Mouse (Mus musculus): ENCODE measurements at regions not wholly inside any gene's neighbourhood (a gene's known extent, or its start where the extent isn't known, plus 50 kb on each side); places are given as distances from the start of the nearest gene placed in this dataset.

GRCm38 (mm10) chr1:57612931-57613804 lies 160.8 kb upstream of the Spats2l start:
- ChIA-PET POLR2A (interaction anchor here in 3 of 4 experiments (0.6 to 2.3 kb wide), 10 partner anchors 16 to 1345 kb away, joined by 3 to 15 read pairs (median 4); partner anchors contain the start of gene Spats2l (in 1 of the 3)), CTCF (no interaction called here)

GRCm38 (mm10) chr1:57615155-57615554 lies 158.8 kb upstream of the Spats2l start:
- ChIA-PET CTCF (no interaction called here), POLR2A (interaction anchor here in 3 of 4 experiments (0.6 to 1.2 kb wide), 5 partner anchors 7 to 84 kb away, joined by 3 to 4 read pairs (median 3); no protein-coding TSS in a partner anchor)

- ChIA-PET CTCF (no interaction called here), POLR2A (interaction anchor here in 1 of 4 experiments (0.9 kb wide), 1 partner anchor 888 kb away, joined by 3 read pairs; the partner anchor contains the start of gene Orc2)
These were observed 156.6 kb upstream of the Spats2l start for GRCm38 (mm10) chr1:57617316-57617715.

- POLR2A ChIA-PET: interaction anchor here in 1 of 4 experiments (1.0 kb wide), 1 partner anchor 59 kb away, joined by 3 read pairs; no protein-coding TSS in a partner anchor
- CTCF ChIA-PET: no interaction called here
These were observed 151.4 kb upstream of the Spats2l start for GRCm38 (mm10) chr1:57622561-57622960.

- ChIA-PET POLR2A (no interaction called here), CTCF (no interaction called here)
These were observed 140.0 kb upstream of the Spats2l start for GRCm38 (mm10) chr1:57633986-57634385.

- ChIA-PET CTCF (no interaction called here), POLR2A (interaction anchor here in 1 of 4 experiments (0.5 kb wide), 1 partner anchor 29 kb away, joined by 4 read pairs; no protein-coding TSS in a partner anchor)
These were observed 131.8 kb upstream of the Spats2l start for GRCm38 (mm10) chr1:57642131-57642530.

- ChIA-PET POLR2A (interaction anchor here in 1 of 4 experiments (0.6 kb wide), 1 partner anchor 563 kb away, joined by 5 read pairs; no protein-coding TSS in a partner anchor), CTCF (no interaction called here)
These were observed 130.4 kb upstream of the Spats2l start for GRCm38 (mm10) chr1:57643466-57644097.

GRCm38 (mm10) chr1:57664962-57665361 lies 109.0 kb upstream of the Spats2l start:
- POLR2A ChIA-PET: no interaction called here

GRCm38 (mm10) chr1:57665724-57666123 lies 108.2 kb upstream of the Spats2l start:
- ChIA-PET CTCF (no interaction called here), POLR2A (no interaction called here)

More at GRCm38 (mm10) chr1:57664962-57665361, 109.0 kb upstream of the Spats2l start:
- CTCF ChIA-PET: interaction anchor here in 1 of 4 experiments (0.7 kb wide), 1 partner anchor 236 kb away, joined by 4 read pairs; no protein-coding TSS in a partner anchor

GRCm38 (mm10) chr1:57666179-57666693 lies 107.7 kb upstream of the Spats2l start:
- ChIA-PET POLR2A (no interaction called here), CTCF (interaction anchor here in 1 of 4 experiments (0.7 kb wide), 1 partner anchor 20 kb away, joined by 6 read pairs; no protein-coding TSS in a partner anchor)

GRCm38 (mm10) chr1:57673415-57673814 lies 100.5 kb upstream of the Spats2l start:
- ChIA-PET POLR2A (no interaction called here), CTCF (no interaction called here)

- ChIA-PET POLR2A (no interaction called here), CTCF (no interaction called here)
These were observed 99.8 kb upstream of the Spats2l start for GRCm38 (mm10) chr1:57673957-57674699.

- POLR2A ChIA-PET: no interaction called here
- CTCF ChIA-PET: no interaction called here
These were observed 89.4 kb upstream of the Spats2l start for GRCm38 (mm10) chr1:57684387-57685162.

- POLR2A ChIA-PET: no interaction called here
- CTCF ChIA-PET: no interaction called here
These were observed 84.7 kb upstream of the Spats2l start for GRCm38 (mm10) chr1:57689253-57689652.

GRCm38 (mm10) chr1:57707906-57708305 lies 66.1 kb upstream of the Spats2l start:
- ChIA-PET POLR2A (no interaction called here), CTCF (no interaction called here)

GRCm38 (mm10) chr1:57712916-57713503 lies 61.0 kb upstream of the Spats2l start:
- ChIA-PET CTCF (interaction anchor here in 1 of 4 experiments (0.7 kb wide), 1 partner anchor 264 kb away, joined by 3 read pairs; no protein-coding TSS in a partner anchor), POLR2A (interaction anchor here in 1 of 4 experiments (0.7 kb wide), 1 partner anchor 24 kb away, joined by 8 read pairs; no protein-coding TSS in a partner anchor)

- POLR2A ChIA-PET: no interaction called here
- CTCF ChIA-PET: no interaction called here
These were observed 56.7 kb upstream of the Spats2l start for GRCm38 (mm10) chr1:57717139-57717800.

GRCm38 (mm10) chr1:57718409-57718808 lies 55.6 kb upstream of the Spats2l start:
- ChIA-PET POLR2A (no interaction called here), CTCF (no interaction called here)
